In the genomic region with DNA sequence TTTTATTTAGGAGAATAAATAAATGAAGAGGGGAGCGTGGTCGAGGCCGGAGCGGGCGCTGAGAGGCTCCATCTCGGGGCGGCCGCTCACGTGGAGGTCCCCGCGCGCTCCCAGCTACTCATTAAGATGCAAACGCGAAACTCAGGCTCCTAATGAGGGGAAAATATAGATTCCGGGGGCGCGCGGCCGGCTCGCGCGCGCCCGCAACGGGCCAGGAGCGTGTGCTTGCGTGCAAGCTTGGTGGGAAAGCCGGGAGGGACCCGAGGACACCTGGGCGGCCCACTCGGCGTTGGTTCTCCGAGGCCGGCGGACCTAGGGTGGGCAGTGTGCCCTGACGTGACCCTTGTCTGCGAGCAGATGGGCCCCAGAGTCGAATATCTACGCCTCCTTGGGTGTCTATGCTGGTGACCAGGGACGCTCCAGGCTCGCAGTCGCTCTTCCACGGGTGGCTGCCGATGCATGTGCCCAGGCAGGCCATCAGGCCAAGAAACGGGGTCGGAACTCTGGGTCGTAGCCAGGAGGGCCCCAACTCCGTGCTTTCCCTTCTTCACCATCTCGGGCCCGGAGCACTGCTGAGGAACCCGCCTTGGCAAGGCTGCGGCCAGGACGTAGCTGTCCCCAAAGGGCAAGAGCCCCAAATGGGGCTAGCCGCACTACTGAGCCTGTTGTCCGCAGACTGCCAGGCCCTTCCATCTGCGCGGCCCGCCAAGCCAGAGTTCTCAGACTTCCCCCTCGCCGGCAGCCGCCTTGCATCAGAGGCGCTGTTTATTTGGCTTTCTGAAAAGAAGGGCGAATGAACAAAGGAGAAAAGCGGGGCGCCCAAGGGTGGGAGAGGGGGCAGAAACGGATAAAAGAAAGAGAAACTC, we compare ENCODE assay signal across 8 mouse cellular contexts. TPM values are rescaled to one million over a fixed set of nuclear protein-coding genes. Genes with fewer than 3 reads are reported as not detected.
DNase-seq lines count a peak whose midpoint lies in the region; ATAC-seq and TF ChIP-seq lines count a peak whose summit lies in the region.

No protein-coding gene starts in this region.

- peaks cover 15% of the 10 kb centered on the region; the same call in 1 of the 2 replicates for H3K27me3 ChIP-seq in hindbrain, embryonic 13.5 days

- peak overlapping the region; percentile 80 for H3K9ac ChIP-seq in hindbrain, embryonic 13.5 days

- H3K36me3 ChIP-seq in hindbrain, embryonic 13.5 days, result peaks cover 5% of the 10 kb centered on the region; the same call in 1 of the 2 replicates

- H3K27ac ChIP-seq in hindbrain, embryonic 13.5 days, result peak overlapping the region; percentile 93
- peak overlapping the region; percentile 96 for H3K27ac ChIP-seq in left cerebral cortex, adult 2 months

- H3K9me3 ChIP-seq in hindbrain, embryonic 13.5 days, result no peaks in the 10 kb centered on the region

- WGBS in hindbrain, embryonic 13.5 days, result 0% methylated on average over 66 of the region's 66 CpGs

- peak overlapping the region; percentile 90 for H3K4me3 ChIP-seq in hindbrain, embryonic 13.5 days
- H3K4me3 ChIP-seq in left cerebral cortex, adult 2 months, result peak overlapping the region; percentile 52

- no peak for TF ChIP-seq CTCF in left cerebral cortex, adult 2 months (IDR thresholded peaks at IDR 0.05)

- intact Hi-C loops in left cerebral cortex, adult 2 months (cut with DNase I), result loop anchor here (1.0 to 5.0 kb wide), 8 partner anchors 92 to 324 kb away; no protein-coding TSS in a partner anchor

- peak overlapping the region; percentile 96 for H3K4me2 ChIP-seq in hindbrain, embryonic 13.5 days

- peak; percentile 46 for ATAC-seq in hindbrain, embryonic 13.5 days (ENCODE audit: low FRiP score)

- peaks cover 64% of the 10 kb centered on the region for H3K4me1 ChIP-seq in hindbrain, embryonic 13.5 days (replicated peaks)

- DNase-seq in R1 (ENCODE audit: low read depth, low spot score), result peak; percentile 45
- peak; percentile 85 to 91 for DNase-seq in cerebellum, postnatal 10 days
- DNase-seq in frontal cortex, postnatal 25 days (ENCODE audit: low spot score in 2 of 2), result peak; percentile 51 to 60
- DNase-seq in left cerebral cortex, adult 2 months (ENCODE audit: extremely low spot score in 1 of 2, low spot score in 2 of 2), result peak; percentile 57 to 72
- DNase-seq in lung, postnatal 4 days, result peak; percentile 81 to 88
- DNase-seq in right cerebral cortex, adult 2 months (ENCODE audit: low spot score in 2 of 2), result peak; percentile 47 to 67
- DNase-seq in urinary bladder, postnatal 14 days (ENCODE audit: low spot score), result peak; percentile 73

RNA-seq across cellular contexts. Expression of a gene that starts 1.0 kb away (rescaled TPM):
- polyA plus RNA-seq in hindbrain, embryonic 13.5 days (2015; fragmentation: Nextera tagmentation; extraction: Ambion mirVana), result 31.0 and 32.3 TPM in 2 replicates
- total RNA-seq in left cerebral cortex, adult 2 months (2021), result 10 to 100 TPM; 69.2 to 71.5 TPM

Comparison
In these comparisons a context has a peak if more than half of its experiments do, and no peak if none do; other contexts are left out.
1. Peak in every context shown above with its lines: DNase-seq, ATAC-seq, H3K4me3 ChIP-seq and H3K27ac ChIP-seq.